Mouse (Mus musculus): ENCODE measurements around the gene Retn.

DNA sequence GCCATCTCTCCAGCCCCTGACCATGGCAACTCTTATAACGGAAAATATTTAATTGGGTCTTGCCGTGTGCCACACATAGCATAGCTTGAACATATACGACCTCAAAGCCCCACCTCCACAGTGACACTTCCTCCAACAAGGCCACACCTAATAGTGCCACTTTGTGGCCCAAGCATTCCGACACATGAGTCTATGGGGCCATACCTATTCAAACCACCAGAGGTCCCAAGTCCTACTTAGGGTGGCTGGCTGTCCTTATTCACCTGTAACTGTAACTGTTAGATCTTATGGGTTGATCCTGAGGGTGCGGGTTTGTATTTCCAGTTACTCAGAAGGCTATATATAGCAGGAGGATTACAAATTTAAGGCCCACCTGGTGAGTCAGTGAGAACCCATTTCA is 27.6 kb upstream of the Retn start:
- TF ChIP-seq CTCF (conservative IDR thresholded peaks at IDR 0.05; ENCODE audit: insufficient read depth, insufficient read length, low read depth, low read length) = peak; percentile 56
- no peak for TF ChIP-seq POLR2A (IDR thresholded peaks at IDR 0.05; ENCODE audit: low read depth, low read length)
